Mouse (Mus musculus) G1E-ER4 (cell line): ENCODE measurements around the gene Gm10718. TPM values are rescaled to one million over a fixed set of nuclear protein-coding genes. Genes with fewer than 3 reads are reported as not detected.
"Not testable (repeated sequence)": the region's sequence is repeated elsewhere in the genome, so short reads cannot be mapped to it uniquely, and the experiment has no call there.

ENCODE experiments used
- GATA1 ChIP-seq: IDR thresholded peaks from one replicate; pipeline ENCODE4 v1.8.0; 2012; ENCODE audit warnings: low read length, inconsistent platforms
- polyA plus RNA-seq: library from polyadenylated mRNA; stranded (reverse); fragments of >175 nt; gene quantifications from 2 replicates; pipeline ENCODE4 v1.2.3, GENCODE M21; 2012

Gm10718 gene
- polyA plus RNA-seq = 1.5 and 2.5 TPM in 2 replicates

- not testable (repeated sequence) for TF ChIP-seq GATA1
Measured at GRCm38 (mm10) chr9:3023312-3023984, at the start of gene Gm10718. Gm10718 (plus strand) TSS chr9:3023547.

DNA sequence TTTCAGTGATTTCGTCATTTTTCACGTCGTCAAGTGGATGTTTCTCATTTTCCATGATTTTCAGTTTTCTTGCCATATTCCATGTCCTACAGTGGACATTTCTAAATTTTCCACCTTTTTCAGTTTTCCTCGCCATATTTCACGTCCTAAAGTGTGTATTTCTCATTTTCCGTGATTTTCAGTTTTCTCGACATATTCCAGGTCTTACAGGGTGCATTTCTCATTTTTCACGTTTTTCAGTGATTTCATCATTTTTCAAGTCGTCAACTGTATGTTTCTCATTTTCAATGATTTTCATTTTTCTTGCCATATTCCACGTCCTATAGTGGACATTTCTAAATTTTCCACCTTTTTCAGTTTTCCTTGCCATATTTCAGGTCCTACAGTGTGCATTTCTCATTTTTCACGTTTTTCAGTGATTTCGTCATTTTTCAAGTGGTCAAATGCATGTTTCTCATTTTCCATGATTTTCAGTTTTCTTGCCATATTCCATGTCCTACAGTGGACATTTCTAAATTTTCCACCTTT lies 22.8 kb upstream of the Gm10718 start, which contains the start of gene Gm10722:
TSS of gene Gm10722 (plus strand) at position 478 of the 528 bp plus-strand sequence.
- TF ChIP-seq GATA1 = not testable (repeated sequence)

DNA sequence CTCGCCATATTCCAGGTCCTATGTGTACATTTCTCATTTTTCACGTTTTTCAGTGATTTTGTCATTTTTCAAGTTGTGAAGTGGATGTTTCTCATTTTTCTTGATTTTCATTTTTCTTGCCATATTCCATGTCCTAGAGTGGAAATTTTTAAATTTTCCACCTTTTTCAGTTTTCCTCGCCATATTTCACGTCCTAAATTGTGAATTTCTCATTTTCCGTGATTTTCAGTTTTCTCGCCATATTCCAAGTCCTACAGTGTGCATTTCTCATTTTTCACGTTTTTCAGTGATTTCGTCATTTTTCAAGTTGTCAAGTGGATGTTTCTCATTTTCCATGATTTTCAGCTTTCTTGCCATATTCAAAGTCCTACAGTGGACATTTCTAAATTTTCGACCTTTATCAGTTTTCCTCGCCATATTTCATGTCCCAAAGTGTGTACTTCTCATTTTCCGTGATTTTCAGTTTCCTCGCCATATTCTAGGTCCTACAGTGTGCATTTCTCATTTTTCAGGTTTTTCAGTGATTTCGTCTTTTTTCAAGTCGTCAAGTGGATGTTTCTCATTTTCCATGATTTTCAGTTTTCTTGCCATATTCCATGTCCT lies 20.5 kb upstream of the Gm10718 start, which contains the start of gene Gm11168:
TSS of gene Gm11168 (plus strand) at position 553 of the 603 bp plus-strand sequence.
- not testable (repeated sequence) for TF ChIP-seq GATA1

DNA sequence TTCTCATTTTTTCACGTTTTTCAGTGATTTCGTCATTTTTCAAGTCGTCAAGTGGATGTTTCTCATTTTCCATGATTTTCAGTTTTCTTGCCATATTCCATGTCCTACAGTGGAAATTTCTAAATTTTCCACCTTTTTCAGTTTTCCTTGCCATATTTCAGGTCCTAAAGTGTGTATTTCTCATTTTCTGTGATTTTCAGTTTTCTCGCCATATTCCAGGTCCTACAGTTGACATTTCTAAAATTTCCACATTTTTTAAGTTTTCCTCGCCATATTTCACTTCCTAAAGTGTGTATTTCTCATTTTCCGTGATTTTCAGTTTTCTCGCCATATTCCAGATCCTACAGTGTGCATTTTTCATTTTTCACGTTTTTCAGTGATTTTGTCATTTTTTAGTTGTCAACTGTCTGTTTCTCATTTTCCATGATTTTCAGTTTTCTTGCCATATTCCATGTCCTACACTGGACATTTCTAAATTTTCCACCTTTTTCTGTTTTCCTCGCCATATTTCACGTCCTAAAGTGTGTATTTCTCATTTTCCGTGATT lies 10.5 kb upstream of the Gm10718 start, which contains the start of gene Gm10721:
TSS of gene Gm10721 (plus strand) at position 408 of the 547 bp plus-strand sequence.
- not testable (repeated sequence) for TF ChIP-seq GATA1

GRCm38 (mm10) chr9:3015354-3015753 lies 8.0 kb upstream of the Gm10718 start, which contains the start of gene Gm10720:
Gm10720 (plus strand) TSS chr9:3015654.
- not testable (repeated sequence) for TF ChIP-seq GATA1

DNA sequence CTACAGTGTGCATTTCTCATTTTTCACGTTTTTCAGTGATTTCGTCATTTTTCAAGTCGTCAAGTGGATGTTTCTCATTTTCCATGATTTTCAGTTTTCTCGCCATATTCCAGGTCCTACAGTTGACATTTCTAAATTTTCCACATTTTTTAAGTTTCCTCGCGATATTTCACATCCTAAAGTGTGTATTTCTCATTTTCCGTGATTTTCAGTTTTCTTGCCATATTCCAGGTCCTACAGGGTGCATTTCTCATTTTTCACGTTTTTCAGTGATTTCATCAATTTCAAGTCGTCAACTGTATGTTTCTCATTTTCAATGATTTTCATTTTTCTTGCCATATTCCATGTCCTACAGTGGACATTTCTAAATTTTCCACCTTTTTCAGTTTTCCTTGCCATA lies 6.2 kb upstream of the Gm10718 start, which contains the start of gene Gm10719:
TSS of gene Gm10719 (plus strand) at position 301 of the 400 bp plus-strand sequence.
- not testable (repeated sequence) for TF ChIP-seq GATA1

DNA sequence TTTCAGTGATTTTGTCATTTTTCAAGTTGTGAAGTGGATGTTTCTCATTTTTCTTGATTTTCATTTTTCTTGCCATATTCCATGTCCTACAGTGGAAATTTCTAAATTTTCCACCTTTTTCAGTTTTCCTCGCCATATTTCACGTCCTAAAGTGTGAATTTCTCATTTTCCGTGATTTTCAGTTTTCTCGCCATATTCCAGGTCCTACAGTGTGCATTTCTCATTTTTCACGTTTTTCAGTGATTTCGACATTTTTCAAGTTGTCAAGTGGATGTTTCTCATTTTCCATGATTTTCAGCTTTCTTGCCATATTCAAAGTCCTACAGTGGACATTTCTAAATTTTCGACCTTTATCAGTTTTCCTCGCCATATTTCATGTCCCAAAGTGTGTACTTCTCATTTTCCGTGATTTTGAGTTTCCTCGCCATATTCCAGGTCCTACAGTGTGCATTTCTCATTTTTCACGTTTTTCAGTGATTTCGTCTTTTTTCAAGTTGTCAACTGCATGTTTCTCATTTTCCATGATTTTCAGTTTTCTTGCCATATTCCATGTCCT lies 1.6 kb downstream of the Gm10718 start, which contains the start of gene Gm10717:
TSS of gene Gm10717 (plus strand) at position 506 of the 556 bp plus-strand sequence.
- not testable (repeated sequence) for TF ChIP-seq GATA1

DNA sequence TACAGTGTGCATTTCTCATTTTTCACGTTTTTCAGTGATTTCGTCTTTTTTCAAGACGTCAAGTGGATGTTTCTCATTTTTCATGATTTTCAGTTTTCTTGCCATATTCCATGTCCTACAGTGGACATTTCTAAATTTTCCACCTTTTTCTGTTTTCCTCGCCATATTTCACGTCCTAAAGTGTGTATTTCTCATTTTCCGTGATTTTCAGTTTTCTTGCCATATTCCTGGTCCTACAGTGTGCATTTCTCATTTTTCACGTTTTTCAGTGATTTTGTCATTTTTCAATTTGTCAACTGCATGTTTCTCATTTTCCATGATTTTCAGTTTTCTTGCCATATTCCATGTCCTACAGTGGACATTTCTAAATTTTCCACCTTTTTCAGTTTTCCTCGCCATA lies 11.0 kb downstream of the Gm10718 start, which contains the start of gene Gm17535:
TSS of gene Gm17535 (plus strand) at position 301 of the 400 bp plus-strand sequence.
- TF ChIP-seq GATA1 = not testable (repeated sequence)

- TF ChIP-seq GATA1 = not testable (repeated sequence)
Measured at GRCm38 (mm10) chr9:3036577-3036976, 13.2 kb downstream of the Gm10718 start, which contains the start of gene Gm10715. Gm10715 (plus strand) TSS chr9:3036877.

Other genes starting within 250 kb of the Gm10718 start
- 0.16 TPM in 1 of 2 replicates, not detected in the other for gene Gm10722, start 22.6 kb upstream of the Gm10718 start, polyA plus RNA-seq
- gene Gm11168, start 20.2 kb upstream of the Gm10718 start, polyA plus RNA-seq = 0.23 TPM in 1 of 2 replicates, not detected in the other
- 0.37 TPM in 1 of 2 replicates, not detected in the other for gene Gm10721, start 10.4 kb upstream of the Gm10718 start, polyA plus RNA-seq
- gene Gm10720, start 7.9 kb upstream of the Gm10718 start, polyA plus RNA-seq = not detected in 2 replicates
- gene Gm10719, start 6.1 kb upstream of the Gm10718 start, polyA plus RNA-seq = 0.66 and 1.8 TPM in 2 replicates
- gene Gm10717, start 1.9 kb downstream of the Gm10718 start, polyA plus RNA-seq = 0.29 and 0.43 TPM in 2 replicates
- 0.13 TPM in 1 of 2 replicates, not detected in the other for gene Gm17535, start 11.1 kb downstream of the Gm10718 start, polyA plus RNA-seq
- gene Gm10715, start 13.3 kb downstream of the Gm10718 start, polyA plus RNA-seq = not detected in 2 replicates